Mouse (Mus musculus) spleen, adult 2 months (tissue): Measurements from ENCODE around the gene Exoc3l. TPM values are rescaled to one million over a fixed set of nuclear protein-coding genes. Genes with fewer than 3 reads are reported as not detected.

Source experiments
- DNase-seq, 2 experiments: peaks; one replicate each; pipeline versions ENCODE4 v3.0.0 to v3.0.0-alpha.2; 2012 to 2021; ENCODE audit warnings: low spot score in 2 of 2, low read depth in 1 of 2
- H3K27ac ChIP-seq: fragments of 200-500 bp; 2 replicates; pipeline ENCODE4 v1.5.1; 2012; ENCODE audit warnings: low read length, inconsistent platforms; ENCODE audit not compliant: insufficient read depth
- H3K27me3 ChIP-seq: fragments of 200-500 bp; 2 replicates; pipeline ENCODE4 v1.6.1; 2012; ENCODE audit warnings: mild to moderate bottlenecking, moderate library complexity, low read length, inconsistent platforms; ENCODE audit not compliant: control insufficient read depth, insufficient read depth
- H3K36me3 ChIP-seq: fragments of 200-500 bp; 2 replicates; pipeline ENCODE4 v1.6.1; 2012; ENCODE audit warnings: mild to moderate bottlenecking, low read length, inconsistent platforms; ENCODE audit not compliant: control insufficient read depth, insufficient read depth
- H3K4me1 ChIP-seq: fragments of 200-500 bp; 2 replicates; pipeline ENCODE4 v1.6.1; 2011; ENCODE audit warnings: inconsistent platforms; ENCODE audit not compliant: control insufficient read depth, insufficient read depth, insufficient read length
- H3K4me3 ChIP-seq: fragments of 200-500 bp; 2 replicates; pipeline ENCODE4 v1.5.1; 2011; ENCODE audit warnings: mild to moderate bottlenecking, inconsistent platforms; ENCODE audit not compliant: insufficient read depth, insufficient read length; ENCODE audit errors: extremely low read depth
- CTCF ChIP-seq: fragments of 200-500 bp; IDR thresholded peaks from 2 replicates; pipeline ENCODE4 v1.5.1; 2011; ENCODE audit warnings: mild to moderate bottlenecking, inconsistent platforms; ENCODE audit not compliant: insufficient read depth, insufficient read length, insufficient replicate concordance; ENCODE audit errors: extremely low read depth
- POLR2A ChIP-seq: fragments of 200-500 bp; IDR thresholded peaks from 2 replicates; pipeline ENCODE4 v1.6.1; 2011; ENCODE audit warnings: low read depth, low read length, inconsistent platforms
- WGBS: fragments of 180-500 bp; shearing (Covaris S2); methylation state at CpG from one replicate; pipeline ENCODE4 v1.1.7; 2018; 5-methylcytosine and 5-hydroxymethylcytosine counted together
- polyA plus RNA-seq: library from polyadenylated mRNA; depleted of rRNA; stranded (reverse); fragments of >200 nt; gene quantifications from 2 replicates; pipeline ENCODE4 v1.2.3, GENCODE M21; 2012

Exoc3l gene
- polyA plus RNA-seq, 1 experiment: 23.4 TPM

GRCm38 (mm10) chr8:105307670-105308069, 11.8 kb upstream of the Exoc3l start:
- DNase-seq: no peak
- Histone ChIP-seq H3K4me1 (no peaks in the 10 kb centered on the region; the same call in 1 of the 2 replicates), H3K4me3 (no peak overlapping the region), H3K27ac (no peak overlapping the region), H3K27me3 (no peaks in the 10 kb centered on the region), H3K36me3 (peaks cover 18% of the 10 kb centered on the region)
- WGBS: 98% methylated on average over 13 of the region's 13 CpGs
- TF ChIP-seq POLR2A (no peak), CTCF (no peak)

- WGBS: 53% methylated on average over 5 of the region's 5 CpGs
- TF ChIP-seq POLR2A (no peak), CTCF (no peak)
- no peak overlapping the region for H3K27ac ChIP-seq
- H3K36me3 ChIP-seq: peaks cover 26% of the 10 kb centered on the region
- no peak overlapping the region for H3K4me3 ChIP-seq
- DNase-seq: no peak
- H3K27me3 ChIP-seq: no peaks in the 10 kb centered on the region
- no peaks in the 10 kb centered on the region; the same call in 1 of the 2 replicates for H3K4me1 ChIP-seq
These were observed 10.3 kb upstream of the Exoc3l start for GRCm38 (mm10) chr8:105306146-105306691.

DNA sequence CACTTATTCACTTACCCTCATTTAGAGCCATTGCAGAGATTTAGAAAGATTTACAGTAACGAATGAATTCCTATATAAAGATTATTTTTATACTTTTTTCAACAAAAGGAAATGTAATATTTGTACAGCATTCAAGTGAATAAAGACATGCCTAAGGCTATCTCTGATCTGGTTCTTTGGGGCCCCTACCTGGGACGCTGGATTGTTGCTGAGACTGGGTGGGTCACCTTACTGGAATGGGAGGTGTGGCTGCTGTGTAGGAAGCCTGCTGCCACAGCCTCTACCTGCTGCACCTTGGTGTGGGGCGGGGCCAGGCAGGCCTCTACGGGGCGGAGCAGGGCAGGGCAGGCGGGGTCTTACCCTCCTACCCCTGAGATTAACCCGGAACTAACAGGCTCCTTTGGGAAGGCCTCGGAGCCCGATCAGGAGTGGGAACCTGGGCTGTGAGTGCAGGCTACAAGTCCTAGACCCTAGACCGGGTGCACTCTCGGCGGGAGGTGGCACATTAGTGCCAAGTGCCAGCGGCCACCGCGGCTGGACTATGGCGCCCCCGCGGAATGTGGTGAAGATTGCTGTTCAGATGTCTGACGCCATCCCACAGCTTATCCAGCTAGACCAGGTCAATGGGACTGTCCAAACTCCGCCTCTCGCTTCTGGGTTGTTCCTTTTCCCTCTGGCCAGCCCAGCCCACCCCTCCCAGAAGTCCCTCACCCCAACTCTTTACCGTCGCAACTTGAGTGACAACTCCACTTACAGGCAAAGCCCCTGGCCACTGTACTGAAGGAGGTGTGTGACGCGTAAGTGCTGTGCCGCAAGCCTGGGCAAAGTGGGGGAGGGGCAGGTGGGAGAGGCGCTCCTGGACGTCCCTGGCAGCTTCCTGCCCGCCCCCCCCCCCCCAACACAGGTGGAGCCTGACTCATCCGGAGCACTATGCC, 9.6 kb upstream of the Exoc3l start, which contains the start of gene Elmo3:
Gene Elmo3 (plus strand): TSS at position 391 of the 935 bp plus-strand sequence.
- H3K27me3 ChIP-seq: no peaks in the 10 kb centered on the region
- DNase-seq: no peak
- 21% methylated on average over 30 of the region's 30 CpGs for WGBS
- no peak for TF ChIP-seq CTCF
- TF ChIP-seq POLR2A: no peak
- peaks cover 31% of the 10 kb centered on the region for H3K36me3 ChIP-seq
- H3K27ac ChIP-seq: peak within 1 kb of the TSS; percentile 31
- no peaks in the 10 kb centered on the region; the same call in 1 of the 2 replicates for H3K4me1 ChIP-seq
- H3K4me3 ChIP-seq: peak within 1 kb of the TSS; percentile 48

DNA sequence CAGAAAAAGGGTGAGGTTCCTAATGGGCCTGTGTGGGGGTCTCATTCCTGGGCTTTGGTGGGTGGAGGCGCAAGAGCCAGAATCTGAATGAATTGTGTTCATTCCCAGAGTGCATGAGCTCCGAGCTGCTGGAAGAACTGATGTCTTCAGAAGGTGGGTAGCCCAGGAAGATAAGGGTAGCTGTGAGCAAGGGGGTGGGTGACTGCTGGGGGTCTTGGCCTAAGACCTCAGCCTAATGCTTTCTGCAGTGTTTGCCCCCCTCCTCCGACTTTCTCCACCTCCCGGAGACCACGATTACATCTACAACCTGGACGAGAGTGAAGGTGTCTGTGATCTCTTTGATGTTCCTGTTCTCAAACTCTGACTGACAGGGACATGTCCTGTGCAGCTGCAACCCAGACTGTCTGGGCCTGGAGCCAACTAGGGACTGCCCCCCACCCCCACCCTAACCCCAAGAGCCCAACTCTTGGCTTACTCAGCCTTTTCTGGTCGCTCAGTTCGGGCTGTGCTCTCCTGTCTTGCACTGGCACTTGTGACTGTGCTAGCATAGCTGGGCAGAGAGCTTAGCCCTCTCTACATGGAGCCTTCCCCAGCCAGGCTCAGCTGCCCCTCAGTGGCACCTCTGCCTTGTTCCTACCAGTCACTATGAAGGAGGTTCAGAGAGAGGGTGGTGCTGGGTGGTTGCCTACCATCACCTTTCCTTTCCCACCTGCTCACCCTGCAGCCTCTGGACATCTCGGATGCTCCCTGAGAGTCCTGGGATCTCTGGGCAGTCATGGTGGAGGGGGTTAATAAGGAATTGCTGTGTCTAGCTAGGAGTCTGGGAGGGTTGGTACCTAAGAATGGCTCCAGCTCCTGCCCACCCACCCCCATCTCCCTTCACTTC, 8.7 kb upstream of the Exoc3l start:
- H3K36me3 ChIP-seq: peaks cover 37% of the 10 kb centered on the region
- H3K27me3 ChIP-seq: no peaks in the 10 kb centered on the region
- WGBS: 50% methylated on average over 9 of the region's 9 CpGs
- TF ChIP-seq CTCF: no peak
- TF ChIP-seq POLR2A: no peak
- no peak for DNase-seq
- H3K27ac ChIP-seq: peak overlapping the region; percentile 12; the same call in 1 of the 2 replicates
- H3K4me1 ChIP-seq: no peaks in the 10 kb centered on the region; the same call in 1 of the 2 replicates
- no peak overlapping the region for H3K4me3 ChIP-seq

DNA sequence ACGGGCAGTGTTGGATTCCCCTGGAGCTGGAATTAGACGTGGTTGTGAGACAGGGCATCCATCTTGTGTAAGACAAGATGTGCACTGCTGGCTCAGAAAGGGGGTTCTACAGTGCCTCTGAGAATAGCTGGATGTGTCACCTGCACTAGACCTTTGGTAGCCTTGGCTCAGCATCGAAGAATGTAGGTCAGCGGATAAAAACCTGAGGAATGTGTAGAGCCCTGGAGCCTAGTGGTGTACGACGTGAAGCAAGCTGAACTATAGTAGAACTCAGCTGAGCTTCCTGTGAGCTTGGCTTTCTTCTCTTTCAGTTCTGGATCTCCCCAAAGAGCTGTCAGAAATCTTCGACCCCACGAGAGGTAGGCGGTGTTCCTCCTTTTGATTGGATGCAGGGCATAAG, 8.0 kb upstream of the Exoc3l start:
- DNase-seq: no peak
- 77% methylated on average over 9 of the region's 9 CpGs for WGBS
- no peaks in the 10 kb centered on the region for H3K27me3 ChIP-seq
- H3K27ac ChIP-seq: no peak overlapping the region
- no peak overlapping the region for H3K4me3 ChIP-seq
- no peak for TF ChIP-seq POLR2A
- no peak for TF ChIP-seq CTCF
- peaks cover 1% of the 10 kb centered on the region; the same call in 1 of the 2 replicates for H3K4me1 ChIP-seq
- H3K36me3 ChIP-seq: peaks cover 39% of the 10 kb centered on the region

- peaks cover 6% of the 10 kb centered on the region; the same call in 1 of the 2 replicates for H3K4me1 ChIP-seq
- DNase-seq: no peak
- H3K4me3 ChIP-seq: no peak overlapping the region
- no peak overlapping the region for H3K27ac ChIP-seq
- no peaks in the 10 kb centered on the region for H3K27me3 ChIP-seq
- TF ChIP-seq CTCF (no peak), POLR2A (no peak)
- whole genome bisulfite sequencing: 73% methylated on average over 8 of the region's 8 CpGs
- peaks cover 37% of the 10 kb centered on the region for H3K36me3 ChIP-seq
These were observed 7.5 kb upstream of the Exoc3l start for GRCm38 (mm10) chr8:105303396-105303795.
